Mouse (Mus musculus) central nervous system, embryonic 18 days (tissue): ENCODE data around the gene Acap3. TPM values are rescaled to one million over a fixed set of nuclear protein-coding genes. Genes with fewer than 3 reads are reported as not detected.

ENCODE experiments used
- polyA plus RNA-seq: library from polyadenylated mRNA; depleted of rRNA; stranded (reverse); fragments of >200 nt; gene quantifications from 2 replicates; pipeline ENCODE4 v1.2.3, GENCODE M21; 2012; rRNA removed

The Acap3 gene
- 112 and 119 TPM in 2 replicates for polyA plus RNA-seq

GRCm38 (mm10) chr4:155891551-155892001 lies at the start of gene Acap3, which contains the start of gene Pusl1:
Gene Acap3 (plus strand): TSS chr4:155891822.
Gene Pusl1 (minus strand): TSS chr4:155891781.

GRCm38 (mm10) chr4:155846871-155847578 lies 44.6 kb upstream of the Acap3 start, which contains the start of gene Dvl1:
Gene Dvl1 (plus strand): TSS chr4:155847402.

GRCm38 (mm10) chr4:155863001-155863400 lies 28.6 kb upstream of the Acap3 start, which contains the start of gene Tas1r3:
Gene Tas1r3 (minus strand): TSS chr4:155863362.

DNA sequence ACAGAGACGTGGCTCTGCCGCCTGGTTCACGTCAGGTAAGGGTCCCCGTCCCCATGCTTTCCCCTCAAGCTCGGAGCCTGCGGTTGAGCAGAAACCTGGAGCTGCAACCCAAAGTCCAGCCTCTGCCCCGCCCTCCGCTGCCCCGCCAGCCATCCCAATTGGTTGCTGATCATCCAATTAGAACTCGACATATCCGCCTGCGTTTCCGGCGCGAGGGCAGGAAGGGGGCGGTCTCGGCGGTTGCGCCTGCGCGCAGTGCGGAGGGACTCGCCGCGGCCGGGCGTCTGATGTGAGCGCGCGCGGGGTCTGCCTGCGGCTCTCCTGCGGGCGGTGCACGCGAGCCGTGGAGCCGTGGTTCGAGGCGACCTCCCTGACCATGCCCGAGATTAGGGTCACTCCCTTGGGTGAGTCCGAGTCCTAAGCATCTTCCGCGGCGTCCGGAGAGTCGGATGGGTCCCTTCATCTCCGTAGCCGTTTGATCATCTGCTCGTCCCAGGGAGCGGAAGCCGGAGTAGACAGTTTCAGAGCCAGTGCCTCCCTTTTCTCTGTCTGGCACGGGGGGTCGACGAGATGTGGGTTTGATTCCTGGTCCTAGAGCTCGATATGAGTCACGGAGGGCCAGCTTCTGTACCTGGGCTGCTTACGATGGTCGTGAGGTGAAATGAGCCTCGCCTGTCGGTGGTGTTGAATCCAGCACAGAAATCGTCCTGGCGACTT lies 22.1 kb upstream of the Acap3 start, which contains the start of the genes Cptp and Ints11:
Gene Cptp, minus strand, starts transcription at position 124 of the 717 bp plus-strand sequence.
Gene Ints11, plus strand, starts transcription at position 230 of the 717 bp plus-strand sequence.

DNA sequence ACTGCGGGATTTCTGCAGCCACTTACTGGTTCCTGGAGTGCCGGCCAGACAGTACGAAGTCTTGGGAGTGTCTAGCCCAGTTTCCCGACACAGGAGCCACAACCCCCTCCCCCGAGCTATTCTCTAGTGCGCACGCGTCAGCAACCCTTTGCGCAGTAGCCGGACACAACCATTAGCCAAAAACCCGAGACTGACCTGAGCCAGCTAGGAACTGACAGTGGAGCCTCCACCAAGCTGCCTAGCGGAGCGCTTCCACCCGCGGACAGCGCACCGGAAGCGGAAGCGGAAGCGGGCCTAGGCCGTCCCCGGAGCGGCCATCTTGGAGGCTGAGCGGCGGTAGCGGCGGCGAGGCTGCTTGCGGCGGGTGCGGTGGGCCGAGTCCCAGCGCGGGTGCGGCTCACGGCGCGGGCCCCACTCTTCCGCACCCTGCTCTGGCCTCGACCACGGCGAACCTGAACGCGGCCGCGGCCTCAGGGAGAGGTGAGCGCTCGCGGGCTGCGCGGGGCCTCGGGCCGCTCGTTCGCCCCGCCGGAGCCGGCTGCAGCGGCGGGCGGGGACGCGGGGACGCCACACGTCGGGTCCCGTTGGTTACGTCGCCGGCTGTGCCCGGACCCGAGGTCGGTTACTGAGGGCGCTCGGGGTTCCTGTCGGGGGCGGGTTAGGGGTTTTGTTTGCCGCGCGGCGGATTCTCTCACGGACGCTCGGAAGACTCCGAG lies 52.1 kb downstream of the Acap3 start, which contains the start of gene Ube2j2:
Gene Ube2j2, plus strand, starts transcription at position 298 of the 716 bp plus-strand sequence.

Other genes with a start within 250 kb of the Acap3 start
- gene Gm10563, start 246.4 kb upstream of the Acap3 start, polyA plus RNA-seq, result not detected in 2 replicates
- gene Mmp23, start 238.4 kb upstream of the Acap3 start, polyA plus RNA-seq, result 8.0 and 10.5 TPM in 2 replicates
- gene Mib2, start 222.6 kb upstream of the Acap3 start, polyA plus RNA-seq, result 122 and 127 TPM in 2 replicates
- gene Fndc10, start 197.5 kb upstream of the Acap3 start, polyA plus RNA-seq, result 28.7 and 30.8 TPM in 2 replicates
- 121 and 133 TPM in 2 replicates for gene Ssu72, start 187.0 kb upstream of the Acap3 start, polyA plus RNA-seq
- 53.0 and 58.0 TPM in 2 replicates for gene Tmem240, start 157.0 kb upstream of the Acap3 start, polyA plus RNA-seq
- 107 and 111 TPM in 2 replicates for gene Atad3a, start 130.7 kb upstream of the Acap3 start, polyA plus RNA-seq
- 28.3 and 29.3 TPM in 2 replicates for gene Vwa1, start 117.1 kb upstream of the Acap3 start, polyA plus RNA-seq
- gene Tmem88b, start 105.9 kb upstream of the Acap3 start, polyA plus RNA-seq, result 1.6 and 1.7 TPM in 2 replicates
- not detected in 2 replicates for gene Ankrd65, start 101.4 kb upstream of the Acap3 start, polyA plus RNA-seq
- gene Mrpl20, start 88.9 kb upstream of the Acap3 start, polyA plus RNA-seq, result 131 and 143 TPM in 2 replicates
- gene Ccnl2, start 79.3 kb upstream of the Acap3 start, polyA plus RNA-seq, result 187 and 201 TPM in 2 replicates
- 96.7 and 108 TPM in 2 replicates for gene Aurkaip1, start 60.5 kb upstream of the Acap3 start, polyA plus RNA-seq
- 30.7 and 42.0 TPM in 2 replicates for gene Mxra8, start 52.1 kb upstream of the Acap3 start, polyA plus RNA-seq
- gene Dvl1, start 44.4 kb upstream of the Acap3 start, polyA plus RNA-seq, result 159 and 160 TPM in 2 replicates
- gene Tas1r3, start 28.5 kb upstream of the Acap3 start, polyA plus RNA-seq, result 0.44 and 0.55 TPM in 2 replicates
- 21.7 and 24.1 TPM in 2 replicates for gene Cptp, start 22.4 kb upstream of the Acap3 start, polyA plus RNA-seq
- gene Ints11, start 22.3 kb upstream of the Acap3 start, polyA plus RNA-seq, result 67.9 and 73.7 TPM in 2 replicates
- 92.1 and 92.2 TPM in 2 replicates for gene Pusl1, start within 50 bp of the Acap3 start, polyA plus RNA-seq
- 113 and 114 TPM in 2 replicates for gene Ube2j2, start 52.0 kb downstream of the Acap3 start, polyA plus RNA-seq
- gene C1qtnf12, start 70.5 kb downstream of the Acap3 start, polyA plus RNA-seq, result 7.5 and 10.5 TPM in 2 replicates
- 21.2 and 21.6 TPM in 2 replicates for gene B3galt6, start 100.8 kb downstream of the Acap3 start, polyA plus RNA-seq
- gene Sdf4, start 101.0 kb downstream of the Acap3 start, polyA plus RNA-seq, result 45.4 and 46.3 TPM in 2 replicates
- gene Tnfrsf4, start 122.0 kb downstream of the Acap3 start, polyA plus RNA-seq, result 2.2 and 2.8 TPM in 2 replicates
- gene Tnfrsf18, start 134.3 kb downstream of the Acap3 start, polyA plus RNA-seq, result 0.09 and 0.19 TPM in 2 replicates
- gene Ttll10, start 167.6 kb downstream of the Acap3 start, polyA plus RNA-seq, result 0.07 and 0.16 TPM in 2 replicates
- 58.5 and 59.2 TPM in 2 replicates for gene 9430015G10Rik, start 218.2 kb downstream of the Acap3 start, polyA plus RNA-seq
- 1.7 and 1.8 TPM in 2 replicates for gene Rnf223, start 238.7 kb downstream of the Acap3 start, polyA plus RNA-seq